Mouse (Mus musculus) cerebellum, adult 2 months (tissue): ENCODE results near the gene Lhcgr.

ENCODE experiments used
- CTCF ChIP-seq: fragments of 200-500 bp; IDR thresholded peaks from 2 replicates; pipeline ENCODE4 v1.5.1; 2011; ENCODE audit warnings: low read depth, mild to moderate bottlenecking, control low read depth, low read length, moderate library complexity, borderline replicate concordance; ENCODE audit not compliant: insufficient read depth
- POLR2A ChIP-seq: fragments of 200-500 bp; IDR thresholded peaks from 2 replicates; pipeline ENCODE4 v1.6.1; 2011; ENCODE audit warnings: low read length, control low read depth, borderline replicate concordance; ENCODE audit not compliant: insufficient read depth

- TF ChIP-seq POLR2A (no peak), CTCF (no peak)
Observed at GRCm38 (mm10) chr17:88675310-88676309, 116.2 kb downstream of the Lhcgr start.
